Mouse (Mus musculus) embryonic facial prominence, embryonic 13.5 days (tissue): Measurements from ENCODE around the gene Emc7. TPM values are rescaled to one million over a fixed set of nuclear protein-coding genes. Genes with fewer than 3 reads are reported as not detected.
"Not testable (repeated sequence)": the region's sequence is repeated elsewhere in the genome, so short reads cannot be mapped to it uniquely, and the experiment has no call there.

Source experiments
- ATAC-seq: fragments of 200-750 bp; cut with Nextera tagmentation; 2 replicates; pipeline ENCODE4 v1.8.0; 2017; ENCODE audit warnings: low read depth; ENCODE audit not compliant: insufficient number of reproducible peaks, insufficient read depth, low FRiP score, low TSS enrichment
- H3K27ac ChIP-seq: fragments of 300-500 bp; sonication (generic); 2 replicates; pipeline ENCODE4 v1.5.1; 2015; ENCODE audit warnings: moderate library complexity, mild to moderate bottlenecking, inconsistent platforms
- H3K27me3 ChIP-seq: fragments of 300-500 bp; sonication (generic); 2 replicates; pipeline ENCODE4 v1.6.1; 2015; ENCODE audit warnings: mild to moderate bottlenecking, inconsistent platforms
- H3K36me3 ChIP-seq: fragments of 300-500 bp; sonication (generic); 2 replicates; pipeline ENCODE4 v1.6.1; 2015; ENCODE audit warnings: mild to moderate bottlenecking, inconsistent platforms
- H3K4me1 ChIP-seq: fragments of 300-500 bp; sonication (generic); 2 replicates; pipeline ENCODE4 v1.6.1; 2015; ENCODE audit warnings: inconsistent platforms
- H3K4me2 ChIP-seq: fragments of 300-500 bp; sonication (generic); 2 replicates; pipeline ENCODE4 v1.6.1; 2015; ENCODE audit warnings: moderate library complexity, mild to moderate bottlenecking, inconsistent platforms
- H3K4me3 ChIP-seq: fragments of 300-500 bp; sonication (generic); 2 replicates; pipeline ENCODE4 v1.5.1; 2015; ENCODE audit warnings: mild to moderate bottlenecking, inconsistent platforms
- H3K9ac ChIP-seq: fragments of 300-500 bp; sonication (generic); 2 replicates; pipeline ENCODE4 v1.6.1; 2015; ENCODE audit warnings: mild to moderate bottlenecking, inconsistent platforms
- H3K9me3 ChIP-seq: fragments of 300-500 bp; sonication (generic); 2 replicates; pipeline ENCODE4 v1.6.1; 2016; ENCODE audit warnings: inconsistent platforms
- WGBS: fragments of 180-500 bp; shearing (Covaris S2); methylation state at CpG from one replicate; pipeline ENCODE4 v1.1.7; 2015; ENCODE audit warnings: mixed read lengths; 5-methylcytosine and 5-hydroxymethylcytosine counted together
- polyA plus RNA-seq: library from polyadenylated mRNA; unstranded; fragments of >200 nt; fragmentation: Nextera tagmentation; extraction: Ambion mirVana; gene quantifications from 2 replicates; pipeline ENCODE4 v1.2.1, GENCODE M21; 2015

The Emc7 gene
- polyA plus RNA-seq, 1 experiment from 2014 or later: 14.9 TPM

- H3K27me3 ChIP-seq, H3K9me3 ChIP-seq, ATAC-seq, H3K4me1 ChIP-seq, H3K9ac ChIP-seq, H3K4me3 ChIP-seq, H3K36me3 ChIP-seq, H3K4me2 ChIP-seq, H3K27ac ChIP-seq: not testable (repeated sequence)
- 70% methylated on average over 4 of the region's 4 CpGs for WGBS
Measured at GRCm38 (mm10) chr2:112448046-112448445, 6.8 kb upstream of the Emc7 start.

DNA sequence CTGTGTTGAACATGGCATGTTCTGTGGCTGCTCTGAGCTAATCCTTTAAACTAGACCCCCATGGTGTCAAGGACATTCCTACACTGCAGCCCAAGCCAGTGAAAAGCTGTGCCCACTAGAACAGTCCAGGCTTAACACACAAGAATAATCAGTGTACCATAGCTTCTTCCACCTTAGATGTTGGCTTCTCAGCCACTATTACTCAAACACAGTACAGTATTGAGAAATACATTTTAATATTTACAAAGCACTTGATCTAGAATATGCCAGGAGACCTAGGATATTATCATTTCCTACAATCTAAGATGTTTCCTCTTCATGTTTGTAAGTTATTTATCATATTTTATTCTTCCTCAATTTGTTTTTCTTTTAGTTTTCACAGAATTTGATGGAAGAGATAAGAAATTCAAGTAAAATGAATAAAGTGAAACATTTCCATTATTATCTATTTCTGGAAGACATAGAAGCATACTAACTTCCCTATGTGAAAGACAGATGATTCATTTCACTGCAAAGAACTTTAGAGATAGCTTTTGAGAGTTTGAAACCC is 6.2 kb upstream of the Emc7 start:
- no peak overlapping the region for H3K4me2 ChIP-seq
- no peaks in the 10 kb centered on the region for H3K27me3 ChIP-seq
- no peak for ATAC-seq
- no peak overlapping the region for H3K4me3 ChIP-seq
- no peaks in the 10 kb centered on the region for H3K36me3 ChIP-seq
- H3K27ac ChIP-seq: no peak overlapping the region
- no peak overlapping the region for H3K9ac ChIP-seq
- no peaks in the 10 kb centered on the region for H3K4me1 ChIP-seq
- no peaks in the 10 kb centered on the region for H3K9me3 ChIP-seq

GRCm38 (mm10) chr2:112449597-112450296 is 5.0 kb upstream of the Emc7 start:
- WGBS: 32% methylated on average over 4 of the region's 4 CpGs
- Histone ChIP-seq H3K4me1 (peaks cover 2% of the 10 kb centered on the region; the same call in 1 of the 2 replicates), H3K36me3 (no peaks in the 10 kb centered on the region), H3K4me3 (no peak overlapping the region), H3K4me2 (no peak overlapping the region), H3K27ac (no peak overlapping the region), H3K9me3 (no peaks in the 10 kb centered on the region), H3K27me3 (no peaks in the 10 kb centered on the region), H3K9ac (no peak overlapping the region)
- ATAC-seq: no peak

DNA sequence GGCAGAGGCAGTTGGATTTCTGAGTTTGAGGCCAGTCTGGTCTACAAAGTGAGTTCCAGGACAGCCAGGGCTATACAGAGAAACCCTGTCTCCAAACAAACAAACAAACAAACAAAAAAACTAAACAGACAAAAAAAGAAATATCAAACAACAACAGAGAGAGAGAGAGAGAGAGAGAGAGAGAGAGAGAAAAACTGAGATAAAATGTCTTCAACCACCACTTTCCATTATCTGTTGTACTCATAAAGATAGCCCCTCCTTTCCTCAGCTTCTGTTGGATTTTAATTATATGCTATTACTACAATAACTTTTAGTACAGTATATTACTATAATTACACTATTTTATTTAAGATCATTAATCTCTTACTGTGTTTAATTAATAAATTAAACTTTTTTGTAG is 2.3 kb upstream of the Emc7 start:
- H3K4me1 ChIP-seq, H3K36me3 ChIP-seq, H3K9me3 ChIP-seq, H3K4me2 ChIP-seq, H3K27ac ChIP-seq, H3K4me3 ChIP-seq, ATAC-seq, H3K27me3 ChIP-seq, H3K9ac ChIP-seq: not testable (repeated sequence)

GRCm38 (mm10) chr2:112454125-112454861 is 504 bp upstream of the Emc7 start:
- no peak for ATAC-seq
- Histone ChIP-seq H3K36me3 (no peaks in the 10 kb centered on the region), H3K4me3 (peak overlapping the region; percentile 88), H3K27ac (peak overlapping the region; percentile 62), H3K4me1 (peaks cover 7% of the 10 kb centered on the region; the same call in 1 of the 2 replicates), H3K4me2 (peak overlapping the region; percentile 78), H3K9ac (peak overlapping the region; percentile 94), H3K9me3 (no peaks in the 10 kb centered on the region), H3K27me3 (no peaks in the 10 kb centered on the region)
- WGBS: 31% methylated on average over 17 of the region's 17 CpGs

DNA sequence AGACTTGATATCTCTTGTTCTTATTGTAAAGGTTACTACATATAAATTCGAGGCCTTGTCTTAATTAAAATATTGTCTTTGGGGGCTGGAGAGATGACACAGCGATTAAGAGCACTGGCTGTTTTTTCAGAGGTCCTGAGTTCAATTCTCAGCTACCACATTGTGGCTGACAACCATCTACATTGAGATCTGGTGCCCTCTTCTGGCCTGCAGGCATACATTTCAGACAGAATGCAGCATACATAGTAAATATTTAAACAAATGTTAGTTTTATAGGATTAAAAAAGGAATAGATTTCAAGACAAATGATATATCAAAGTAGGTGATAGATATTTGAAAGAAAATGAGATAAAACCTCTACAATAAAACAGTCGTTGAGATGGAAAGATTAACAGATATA is 5.8 kb downstream of the Emc7 start:
- Histone ChIP-seq H3K4me2 (no peak overlapping the region), H3K9me3 (no peaks in the 10 kb centered on the region), H3K9ac (no peak overlapping the region), H3K27ac (no peak overlapping the region), H3K4me1 (peaks cover 3% of the 10 kb centered on the region; the same call in 1 of the 2 replicates), H3K27me3 (no peaks in the 10 kb centered on the region), H3K36me3 (peaks cover 36% of the 10 kb centered on the region), H3K4me3 (no peak overlapping the region)
- ATAC-seq: no peak
- WGBS: 96% methylated on average over 3 of the region's 3 CpGs

GRCm38 (mm10) chr2:112469542-112469941 is 14.7 kb downstream of the Emc7 start:
- Histone ChIP-seq H3K27ac (no peak overlapping the region), H3K4me3 (no peak overlapping the region), H3K36me3 (peaks cover 51% of the 10 kb centered on the region), H3K4me2 (no peak overlapping the region), H3K9ac (no peak overlapping the region), H3K4me1 (no peaks in the 10 kb centered on the region), H3K9me3 (no peaks in the 10 kb centered on the region), H3K27me3 (no peaks in the 10 kb centered on the region)
- ATAC-seq: no peak

DNA sequence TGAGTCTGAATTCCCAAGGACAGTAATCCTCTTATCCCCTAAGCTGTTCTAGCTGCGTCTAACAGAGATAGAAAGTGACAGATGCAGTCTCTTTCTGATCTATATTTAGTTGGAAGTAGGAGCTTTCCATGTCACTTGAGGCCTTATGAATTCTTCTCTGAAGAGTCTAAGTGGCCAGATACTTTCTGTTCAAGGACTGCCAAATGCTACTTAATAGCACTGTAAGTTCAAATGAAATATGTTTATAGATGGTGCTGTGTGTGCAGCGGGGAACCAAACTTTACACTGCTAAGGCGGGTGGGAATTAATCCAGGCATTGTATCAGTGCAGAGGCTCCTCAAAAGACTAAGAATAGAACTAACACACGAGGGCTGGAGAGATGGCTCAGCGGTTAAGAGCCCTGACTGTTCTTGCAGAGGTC is 16.2 kb downstream of the Emc7 start:
- Histone ChIP-seq H3K4me3 (no peak overlapping the region), H3K27ac (no peak overlapping the region), H3K9me3 (no peaks in the 10 kb centered on the region), H3K9ac (no peak overlapping the region), H3K27me3 (no peaks in the 10 kb centered on the region), H3K36me3 (peaks cover 41% of the 10 kb centered on the region), H3K4me1 (no peaks in the 10 kb centered on the region), H3K4me2 (no peak overlapping the region)
- no peak for ATAC-seq
- 65% methylated on average over 5 of the region's 5 CpGs for WGBS

GRCm38 (mm10) chr2:112472076-112472475 is 17.3 kb downstream of the Emc7 start:
- Histone ChIP-seq H3K36me3 (peaks cover 31% of the 10 kb centered on the region), H3K27ac (no peak overlapping the region), H3K4me3 (no peak overlapping the region), H3K27me3 (no peaks in the 10 kb centered on the region), H3K9me3 (no peaks in the 10 kb centered on the region), H3K4me2 (no peak overlapping the region), H3K4me1 (no peaks in the 10 kb centered on the region), H3K9ac (no peak overlapping the region)
- no peak for ATAC-seq
- 92% methylated on average over 2 of the region's 2 CpGs for WGBS

DNA sequence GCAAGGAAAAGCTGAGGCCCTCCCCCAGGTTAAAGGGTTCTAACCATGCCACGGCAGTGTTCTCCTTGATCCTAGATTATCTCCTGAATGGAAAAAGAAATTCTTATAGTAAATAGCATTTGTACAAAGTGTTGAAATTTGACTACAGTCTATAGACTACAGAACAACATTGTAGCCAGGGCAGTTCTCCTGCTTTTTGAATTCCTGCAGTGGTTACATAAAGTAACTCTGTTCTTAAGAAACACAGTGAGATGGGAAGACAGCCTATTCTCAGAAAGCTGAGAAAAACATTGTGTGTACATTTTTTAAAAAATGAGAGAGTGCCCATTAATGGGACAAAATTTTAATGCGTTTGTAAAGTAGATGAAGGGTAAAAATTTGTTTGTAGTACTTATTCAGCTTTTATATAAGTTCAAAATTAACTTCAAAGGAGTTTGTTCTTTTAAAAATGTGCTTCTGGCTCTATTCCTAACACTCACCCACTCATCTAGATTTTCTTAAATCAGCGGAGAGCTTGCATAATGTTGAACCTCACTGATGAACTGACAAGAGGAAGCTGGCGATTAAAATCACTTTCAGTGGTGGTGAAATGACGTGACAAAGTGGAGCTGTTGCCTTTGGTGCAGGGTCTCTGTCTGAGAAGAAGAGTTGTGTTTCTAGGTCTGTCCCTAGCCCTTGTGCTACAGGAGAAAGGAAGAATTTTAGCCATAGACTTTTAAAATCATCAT is 20.4 kb downstream of the Emc7 start:
- Histone ChIP-seq H3K9me3 (no peaks in the 10 kb centered on the region), H3K36me3 (peaks cover 4% of the 10 kb centered on the region; the same call in 1 of the 2 replicates), H3K9ac (no peak overlapping the region), H3K4me2 (no peak overlapping the region), H3K4me3 (no peak overlapping the region), H3K27me3 (no peaks in the 10 kb centered on the region), H3K4me1 (no peaks in the 10 kb centered on the region), H3K27ac (no peak overlapping the region)
- WGBS: 72% methylated on average over 5 of the region's 5 CpGs
- no peak for ATAC-seq

DNA sequence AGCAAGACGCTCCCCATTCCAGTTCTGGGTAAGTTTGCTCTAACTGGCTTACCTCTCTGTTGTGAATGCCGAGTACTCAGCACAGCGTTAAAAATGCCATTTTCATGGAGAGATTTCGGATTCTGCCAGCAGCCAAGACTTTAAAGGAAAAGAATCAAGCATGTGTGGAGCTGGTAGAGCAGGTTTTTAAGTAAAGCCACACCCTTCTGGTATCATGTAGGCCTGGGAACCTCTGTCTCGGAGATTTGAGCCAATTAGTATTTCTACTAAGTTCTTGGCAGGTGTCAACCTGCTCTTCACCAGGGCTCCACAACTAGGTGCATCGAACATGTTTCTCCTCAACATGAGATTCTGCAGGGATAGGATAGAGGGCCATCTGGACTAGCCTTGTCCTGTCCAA is 21.8 kb downstream of the Emc7 start:
- Histone ChIP-seq H3K4me2 (no peak overlapping the region), H3K4me3 (no peak overlapping the region), H3K9me3 (no peaks in the 10 kb centered on the region), H3K9ac (no peak overlapping the region), H3K4me1 (no peaks in the 10 kb centered on the region), H3K27me3 (no peaks in the 10 kb centered on the region), H3K36me3 (no peaks in the 10 kb centered on the region), H3K27ac (peak overlapping the region; percentile 51; the same call in 1 of the 2 replicates)
- no peak for ATAC-seq
- WGBS: 65% methylated on average over 6 of the region's 6 CpGs
